In the genomic region with DNA sequence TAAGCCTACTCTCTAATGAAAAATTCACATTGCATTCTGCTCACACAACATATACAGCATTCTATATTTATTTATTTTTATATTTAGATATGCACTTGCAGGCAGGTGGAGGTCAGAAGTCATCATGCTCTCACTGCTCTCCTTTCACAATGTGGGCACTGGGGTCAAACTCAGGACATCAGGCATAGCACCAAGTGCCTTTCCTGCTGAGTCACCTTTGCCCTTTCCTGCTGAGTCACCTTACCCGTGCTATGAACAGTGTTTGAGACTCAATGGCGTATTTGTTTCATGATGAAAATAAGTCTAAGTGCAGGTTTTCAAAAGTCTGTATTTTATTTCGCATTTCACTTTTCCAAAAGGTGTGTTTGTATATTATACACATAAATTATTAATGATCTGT, we compare ENCODE assay signal across 22 mouse cellular contexts. TPM values are rescaled to one million over a fixed set of nuclear protein-coding genes. Genes with fewer than 3 reads are reported as not detected.
A peak's percentile ranks its signal among the peaks of the same experiment; 100 is the strongest.
DNase-seq lines count a peak whose midpoint lies in the region; ATAC-seq and TF ChIP-seq lines count a peak whose summit lies in the region.
"Had no signal": no experiment of that assay in that cellular context is flagged by ENCODE, and none has a peak within 500 bp of the region (broad histone marks: within the 10 kb centered on the region; RNA-seq: fewer than 3 reads in every experiment).

No protein-coding gene starts in this region.

- no peak for TF ChIP-seq CTCF in intestine, postnatal 0 days (IDR thresholded peaks at IDR 0.05; ENCODE audit: low read depth)

- no peak overlapping the region for H3K4me3 ChIP-seq in intestine, postnatal 0 days (ENCODE audit: low read depth, low read length)
- no peak overlapping the region for H3K4me3 ChIP-seq in intestine, embryonic 15.5 days (replicated peaks)
- H3K4me3 ChIP-seq in liver, embryonic 16.5 days (ENCODE audit: low read depth, low read length): no peak overlapping the region
- H3K4me3 ChIP-seq: forebrain, embryonic 12.5 days; heart, embryonic 12.5 days; hindbrain, embryonic 15.5 days; limb, embryonic 10.5 days; midbrain, embryonic 10.5 days had no signal

- WGBS in intestine, postnatal 0 days: 79% methylated on average over 3 of the region's 3 CpGs
- WGBS in intestine, embryonic 15.5 days: 85% methylated on average over 3 of the region's 3 CpGs
- WGBS in liver, embryonic 16.5 days (ENCODE audit: insufficient replicate concordance): 45% methylated on average over 3 of the region's 3 CpGs

- intact Hi-C loops in heart, postnatal 14 days (cut with DNase I): no loop called here

- H3K27me3 ChIP-seq in intestine, postnatal 0 days (replicated peaks; ENCODE audit: control insufficient read depth, insufficient read depth, low read length): no peaks in the 10 kb centered on the region
- no peaks in the 10 kb centered on the region for H3K27me3 ChIP-seq in intestine, embryonic 15.5 days (replicated peaks)
- H3K27me3 ChIP-seq in liver, embryonic 16.5 days (ENCODE audit: control insufficient read depth, insufficient read depth, low read depth, low read length): no peaks in the 10 kb centered on the region

- H3K9ac ChIP-seq in intestine, postnatal 0 days (ENCODE audit: low read depth, low read length): no peak overlapping the region
- no peak overlapping the region for H3K9ac ChIP-seq in intestine, embryonic 15.5 days
- no peak overlapping the region for H3K9ac ChIP-seq in liver, embryonic 16.5 days (ENCODE audit: low read depth, low read length)
- H3K9ac ChIP-seq: forebrain, embryonic 12.5 days; heart, embryonic 12.5 days; hindbrain, embryonic 15.5 days had no signal

- DNase-seq in ES-CJ7 (ENCODE audit: low read depth, low spot score): peak; percentile 4
- DNase-seq in c-Kit-positive CD71-positive TER-119-positive erythroid progenitor cells, embryonic 14.5 days (ENCODE audit: low spot score): peak; percentile 19
- DNase-seq in layer of hippocampus, adult 9-10 months (ENCODE audit: low spot score): no peak
- no peak for DNase-seq in adrenal gland, postnatal 10 days
- no peak for DNase-seq in heart, postnatal 14 days
- DNase-seq: cerebellum, adult 9-11 months; gastrocnemius, postnatal 10 days; heart, adult 11 months; lung, adult 2 months; retina, postnatal 1 day; right cerebral cortex, postnatal 4 days had no signal

- no peaks in the 10 kb centered on the region for H3K36me3 ChIP-seq in intestine, postnatal 0 days (ENCODE audit: control insufficient read depth, insufficient read depth)
- H3K36me3 ChIP-seq in intestine, embryonic 15.5 days: no peaks in the 10 kb centered on the region
- no peaks in the 10 kb centered on the region for H3K36me3 ChIP-seq in liver, embryonic 16.5 days (ENCODE audit: control insufficient read depth, insufficient read depth)
- H3K36me3 ChIP-seq: forebrain, embryonic 12.5 days; heart, embryonic 12.5 days; hindbrain, embryonic 15.5 days; limb, embryonic 10.5 days; midbrain, embryonic 10.5 days had no signal

- peaks cover 12% of the 10 kb centered on the region; the same call in 1 of the 2 replicates for H3K4me1 ChIP-seq in intestine, postnatal 0 days (replicated peaks; ENCODE audit: control insufficient read depth, insufficient read depth, low read length)
- peaks cover 17% of the 10 kb centered on the region for H3K4me1 ChIP-seq in intestine, embryonic 15.5 days (replicated peaks)
- H3K4me1 ChIP-seq in liver, embryonic 16.5 days (ENCODE audit: control insufficient read depth, low read depth, low read length): peaks cover 3% of the 10 kb centered on the region

- no peak overlapping the region for H3K4me2 ChIP-seq in intestine, postnatal 0 days (replicated peaks; ENCODE audit: low read depth)
- H3K4me2 ChIP-seq in intestine, embryonic 15.5 days (replicated peaks): no peak overlapping the region
- H3K4me2 ChIP-seq in liver, embryonic 16.5 days (ENCODE audit: low read depth, low read length): no peak overlapping the region
- H3K4me2 ChIP-seq: forebrain, embryonic 12.5 days; heart, embryonic 12.5 days; hindbrain, embryonic 15.5 days had no signal

- H3K27ac ChIP-seq in intestine, postnatal 0 days (ENCODE audit: low read depth, low read length): no peak overlapping the region
- H3K27ac ChIP-seq in intestine, embryonic 15.5 days: no peak overlapping the region
- H3K27ac ChIP-seq in liver, embryonic 16.5 days (ENCODE audit: low read length): no peak overlapping the region
- H3K27ac ChIP-seq: forebrain, embryonic 12.5 days; hindbrain, embryonic 15.5 days; kidney, postnatal 0 days; limb, embryonic 10.5 days; midbrain, embryonic 10.5 days had no signal

- ATAC-seq in intestine, postnatal 0 days: 0 out of 2 replicates have a peak, but pooled peaks have one; percentile 39
- ATAC-seq in intestine, embryonic 15.5 days: no peak
- ATAC-seq in liver, embryonic 16.5 days (ENCODE audit: low read depth): peak; percentile 52; the same call in 1 of the 2 replicates
- ATAC-seq: intestine, embryonic 16.5 days had no signal

- no peaks in the 10 kb centered on the region for H3K9me3 ChIP-seq in intestine, postnatal 0 days (ENCODE audit: control insufficient read depth)
- no peaks in the 10 kb centered on the region for H3K9me3 ChIP-seq in intestine, embryonic 15.5 days
- H3K9me3 ChIP-seq in liver, embryonic 16.5 days (replicated peaks; ENCODE audit: control insufficient read depth, low read length): no peaks in the 10 kb centered on the region
- H3K9me3 ChIP-seq: forebrain, embryonic 12.5 days; heart, embryonic 12.5 days; hindbrain, embryonic 15.5 days; limb, embryonic 10.5 days; midbrain, embryonic 10.5 days had no signal

RNA-seq across cellular contexts. Expression of a gene that starts 9.3 kb away (rescaled TPM):
- polyA plus RNA-seq in intestine, postnatal 0 days (2015; fragmentation: Nextera tagmentation; extraction: Ambion mirVana): 0.01 and 0.08 TPM in 2 replicates
- polyA plus RNA-seq in intestine, embryonic 15.5 days (2015; fragmentation: Nextera tagmentation; extraction: Ambion mirVana): 0.09 TPM in 2 replicates
- polyA plus RNA-seq in liver, embryonic 16.5 days (2015; fragmentation: Nextera tagmentation; extraction: Ambion mirVana): 0.06 and 0.17 TPM in 2 replicates
- under 1 TPM; 0.12 to 0.15 TPM for total RNA-seq in adrenal gland, postnatal 10 days (2021)
- total RNA-seq in heart, postnatal 14 days (2021): under 1 TPM in 1 of 2 experiments, not detected in 1; 0.07 TPM
- total RNA-seq: heart, postnatal 25 days had no signal

Comparison
In these comparisons a context has a peak if more than half of its experiments do, and no peak if none do; other contexts are left out.
1. DNase-seq: peak in ES-CJ7 (single experiment) and c-Kit-positive CD71-positive TER-119-positive erythroid progenitor cells, embryonic 14.5 days (single experiment); none in layer of hippocampus, adult 9-10 months (single experiment), adrenal gland, postnatal 10 days (single experiment) and heart, postnatal 14 days (0 of 2).